Mouse (Mus musculus): ENCODE measurements around the gene Tpm4. TPM values are rescaled to one million over a fixed set of nuclear protein-coding genes. Genes with fewer than 3 reads are reported as not detected.

Tpm4 gene
- total and polyA plus RNA-seq, 2 experiments from 2014 or later = 82.1 to 91.5 TPM

DNA sequence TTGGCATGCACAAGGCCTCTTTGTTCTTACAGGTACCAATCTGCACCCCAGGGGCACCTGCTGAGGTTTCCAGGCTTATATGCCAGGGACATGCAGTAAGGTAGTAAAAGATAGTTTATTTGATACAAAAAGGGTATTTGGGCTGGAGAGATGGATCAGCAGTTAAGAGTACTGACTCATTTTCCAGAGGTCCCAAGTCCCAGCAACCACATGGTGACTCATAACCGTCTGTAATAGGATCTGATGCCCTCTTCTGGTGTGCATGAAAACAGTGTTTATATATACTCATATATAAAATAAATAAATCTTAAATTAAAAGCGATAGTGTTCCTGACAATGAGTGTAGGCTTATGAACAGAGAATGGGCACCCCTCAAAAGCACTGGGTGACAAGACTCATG lies 23.3 kb downstream of the Tpm4 start:
- no peak for ATAC-seq (ENCODE audit: low FRiP score)
- Histone ChIP-seq H3K4me1 (ENCODE audit: insufficient read depth, low read length) (peaks cover 7% of the 10 kb centered on the region; the same call in 1 of the 2 replicates), H3K4me3 (ENCODE audit: low read depth, low read length) (no peak overlapping the region), H3K36me3 (ENCODE audit: insufficient read depth, low read length) (no peaks in the 10 kb centered on the region), H3K27ac (ENCODE audit: low read depth, low read length) (no peak overlapping the region), H3K27me3 (ENCODE audit: insufficient read depth, low read length) (no peaks in the 10 kb centered on the region), H3K9ac (replicated peaks; ENCODE audit: low read length, poor library complexity, severe bottlenecking) (no peak overlapping the region), H3K4me2 (ENCODE audit: low read depth, low read length, poor library complexity, severe bottlenecking) (no peak overlapping the region), H3K9me3 (ENCODE audit: low read length) (no peaks in the 10 kb centered on the region)
- no peak for TF ChIP-seq CTCF (IDR thresholded peaks at IDR 0.05)
- DNase-seq (ENCODE audit: low spot score) = no peak
- 93% methylated on average over 2 of the region's 2 CpGs for WGBS

- 80% methylated on average over 3 of the region's 3 CpGs for WGBS
- Histone ChIP-seq H3K4me2 (ENCODE audit: low read depth, low read length, poor library complexity, severe bottlenecking) (no peak overlapping the region), H3K27me3 (ENCODE audit: insufficient read depth, low read length) (no peaks in the 10 kb centered on the region), H3K36me3 (ENCODE audit: insufficient read depth, low read length) (no peaks in the 10 kb centered on the region), H3K9me3 (ENCODE audit: low read length) (no peaks in the 10 kb centered on the region), H3K27ac (ENCODE audit: low read depth, low read length) (no peak overlapping the region), H3K4me1 (ENCODE audit: insufficient read depth, low read length) (peaks cover 7% of the 10 kb centered on the region; the same call in 1 of the 2 replicates), H3K4me3 (ENCODE audit: low read depth, low read length) (no peak overlapping the region), H3K9ac (replicated peaks; ENCODE audit: low read length, poor library complexity, severe bottlenecking) (no peak overlapping the region)
- ATAC-seq (ENCODE audit: low FRiP score) (no peak), DNase-seq (ENCODE audit: low spot score) (no peak)
- no peak for TF ChIP-seq CTCF (IDR thresholded peaks at IDR 0.05)
Measured at GRCm38 (mm10) chr8:72158726-72159125, 24.0 kb downstream of the Tpm4 start.

- H3K4me2 ChIP-seq (ENCODE audit: low read depth, low read length, poor library complexity, severe bottlenecking) = peak overlapping the region; percentile 52
- no peaks in the 10 kb centered on the region; the same call in 1 of the 2 replicates for H3K36me3 ChIP-seq (ENCODE audit: insufficient read depth, low read length)
- no peak for ATAC-seq (ENCODE audit: low FRiP score)
- TF ChIP-seq CTCF (IDR thresholded peaks at IDR 0.05) = 0 out of 2 replicates have a peak, but pooled peaks have one; percentile 20
- no peak overlapping the region for H3K9ac ChIP-seq (replicated peaks; ENCODE audit: low read length, poor library complexity, severe bottlenecking)
- 72% methylated on average over 3 of the region's 3 CpGs for WGBS
- no peak for DNase-seq (ENCODE audit: low spot score)
- H3K27me3 ChIP-seq (ENCODE audit: insufficient read depth, low read length) = no peaks in the 10 kb centered on the region
- H3K4me3 ChIP-seq (ENCODE audit: low read depth, low read length) = peak overlapping the region; percentile 43
- peaks cover 7% of the 10 kb centered on the region; the same call in 1 of the 2 replicates for H3K4me1 ChIP-seq (ENCODE audit: insufficient read depth, low read length)
- no peaks in the 10 kb centered on the region for H3K9me3 ChIP-seq (ENCODE audit: low read length)
- H3K27ac ChIP-seq (ENCODE audit: low read depth, low read length) = no peak overlapping the region
Measured at GRCm38 (mm10) chr8:72160007-72160406, 25.2 kb downstream of the Tpm4 start.

DNA sequence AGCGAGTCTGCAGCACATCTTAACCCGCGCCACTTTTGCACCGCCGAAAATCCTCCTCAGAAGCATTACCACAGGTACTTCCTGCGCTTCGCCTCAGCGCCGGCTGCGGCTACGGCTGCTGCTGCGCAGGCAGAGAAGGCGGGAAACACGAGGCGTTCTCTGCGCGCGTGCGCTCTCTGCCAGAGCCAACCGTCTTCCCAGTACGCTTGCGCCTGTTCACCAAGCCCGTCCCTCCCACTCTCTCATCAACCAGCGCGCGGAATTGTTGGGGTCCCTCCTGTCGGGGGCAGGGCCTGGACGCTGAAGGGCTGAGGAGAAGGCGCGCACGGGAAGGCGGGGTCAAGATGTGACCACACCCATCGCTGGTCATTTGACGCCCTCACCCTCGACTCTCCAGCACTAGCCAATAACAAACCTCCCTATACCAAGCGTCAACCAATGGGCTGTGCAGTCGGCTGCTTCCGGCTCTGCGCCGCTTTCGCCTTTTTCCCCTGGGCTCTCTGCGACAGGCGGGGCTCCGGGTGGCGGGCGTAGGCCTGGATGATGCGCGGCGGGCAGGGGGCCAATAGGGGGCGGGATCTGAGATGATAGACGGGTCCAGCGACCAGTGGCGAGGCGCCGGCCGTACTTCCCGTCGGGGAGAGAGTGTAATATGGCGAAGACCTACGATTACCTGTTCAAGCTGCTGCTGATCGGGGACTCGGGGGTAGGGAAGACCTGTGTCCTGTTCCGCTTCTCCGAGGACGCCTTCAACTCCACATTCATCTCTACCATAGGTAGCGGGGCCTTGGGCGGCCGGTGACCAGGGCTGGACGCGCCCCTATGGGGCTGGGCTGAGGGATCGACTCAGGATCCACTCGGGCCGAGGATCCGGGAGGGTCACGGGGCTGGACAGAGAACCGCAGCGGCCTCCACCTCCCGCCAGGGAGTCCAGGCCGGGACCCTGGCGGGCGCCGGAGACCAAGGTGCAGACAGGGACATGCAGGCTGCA lies 26.2 kb downstream of the Tpm4 start, which contains the start of gene Rab8a:
Rab8a (plus strand) TSS at position 494 of the 991 bp plus-strand sequence.
- no peaks in the 10 kb centered on the region; the same call in 1 of the 2 replicates for H3K36me3 ChIP-seq (ENCODE audit: insufficient read depth, low read length)
- peak within 1 kb of the TSS; percentile 81 for H3K9ac ChIP-seq (replicated peaks; ENCODE audit: low read length, poor library complexity, severe bottlenecking)
- DNase-seq (ENCODE audit: low spot score) (peak; percentile 100), ATAC-seq (ENCODE audit: low FRiP score) (peak; percentile 99)
- H3K9me3 ChIP-seq (ENCODE audit: low read length) = no peaks in the 10 kb centered on the region
- peak within 1 kb of the TSS; percentile 85 for H3K27ac ChIP-seq (ENCODE audit: low read depth, low read length)
- H3K4me2 ChIP-seq (ENCODE audit: low read depth, low read length, poor library complexity, severe bottlenecking) = peak within 1 kb of the TSS; percentile 75
- peaks cover 7% of the 10 kb centered on the region; the same call in 1 of the 2 replicates for H3K4me1 ChIP-seq (ENCODE audit: insufficient read depth, low read length)
- peak; percentile 33 for TF ChIP-seq CTCF (IDR thresholded peaks at IDR 0.05)
- H3K4me3 ChIP-seq (ENCODE audit: low read depth, low read length) = peak within 1 kb of the TSS; percentile 86
- H3K27me3 ChIP-seq (ENCODE audit: insufficient read depth, low read length) = no peaks in the 10 kb centered on the region
- under 1% methylated on average over 75 of the region's 82 CpGs for WGBS

- Histone ChIP-seq H3K36me3 (ENCODE audit: insufficient read depth, low read length) (peaks cover 5% of the 10 kb centered on the region; the same call in 1 of the 2 replicates), H3K27me3 (ENCODE audit: insufficient read depth, low read length) (no peaks in the 10 kb centered on the region), H3K9ac (replicated peaks; ENCODE audit: low read length, poor library complexity, severe bottlenecking) (no peak overlapping the region), H3K4me2 (ENCODE audit: low read depth, low read length, poor library complexity, severe bottlenecking) (no peak overlapping the region; the same call in 1 of the 2 replicates), H3K4me1 (ENCODE audit: insufficient read depth, low read length) (peaks cover 7% of the 10 kb centered on the region; the same call in 1 of the 2 replicates), H3K9me3 (ENCODE audit: low read length) (no peaks in the 10 kb centered on the region), H3K4me3 (ENCODE audit: low read depth, low read length) (no peak overlapping the region), H3K27ac (ENCODE audit: low read depth, low read length) (no peak overlapping the region)
- TF ChIP-seq CTCF (IDR thresholded peaks at IDR 0.05) = no peak
- DNase-seq (ENCODE audit: low spot score) (no peak), ATAC-seq (ENCODE audit: low FRiP score) (no peak)
Measured at GRCm38 (mm10) chr8:72162821-72163220, 28.0 kb downstream of the Tpm4 start.

Measured in midbrain, postnatal 0 days (tissue).